Mouse (Mus musculus) embryonic stem cell, embryonic (primary cell): Measurements from ENCODE around the gene Cops6.

ENCODE experiments used
- CTCF ChIA-PET, 4 experiments: fragments of 300-600 bp in 2 of 4; fragments of 350-600 bp in 2 of 4; sonication (Branson Sonifier 250); formaldehyde crosslinking; loops; one replicate each; lab custom pipeline; 2022; ENCODE audit warnings: inconsistent platforms in 2 of 4; lab: Charles Lee
- POLR2A ChIA-PET, 4 experiments: fragments of 300-600 bp in 2 of 4; fragments of 350-600 bp in 2 of 4; sonication (Branson Sonifier 250); formaldehyde crosslinking; loops; one replicate each; lab custom pipeline; 2022; ENCODE audit warnings: antibody characterized with exemption in 4 of 4, inconsistent platforms in 1 of 4; lab: Charles Lee

Cops6 gene

GRCm38 (mm10) chr5:138165594-138165993 is 4.7 kb downstream of the Cops6 start:
- ChIA-PET CTCF (no interaction called here), POLR2A (interaction anchor here (0.9 to 17.7 kb wide), 10 partner anchors 8 to 22 kb away, joined by 3 to 476 read pairs (median 4); partner anchors contain the start of genes Cnpy4 (in 3 of the 4), Taf6 (in 3 of the 4), Ap4m1 (in 2 of the 4) and Mcm7 (in 2 of the 4))

- POLR2A ChIA-PET = interaction anchor here (0.5 to 17.7 kb wide), 28 partner anchors 3 to 826 kb away, joined by 3 to 476 read pairs (median 4); partner anchors contain the start of genes Cops6 (in 3 of the 4), Cnpy4 (in 2 of the 4), Mblac1 (in 2 of the 4) and Taf6 (in 2 of the 4)
- CTCF ChIA-PET = interaction anchor here in 1 of 4 experiments (0.6 kb wide), 1 partner anchor 52 kb away, joined by 3 read pairs; no protein-coding TSS in a partner anchor
These were observed 10.2 kb downstream of the Cops6 start for GRCm38 (mm10) chr5:138170936-138171561.

DNA sequence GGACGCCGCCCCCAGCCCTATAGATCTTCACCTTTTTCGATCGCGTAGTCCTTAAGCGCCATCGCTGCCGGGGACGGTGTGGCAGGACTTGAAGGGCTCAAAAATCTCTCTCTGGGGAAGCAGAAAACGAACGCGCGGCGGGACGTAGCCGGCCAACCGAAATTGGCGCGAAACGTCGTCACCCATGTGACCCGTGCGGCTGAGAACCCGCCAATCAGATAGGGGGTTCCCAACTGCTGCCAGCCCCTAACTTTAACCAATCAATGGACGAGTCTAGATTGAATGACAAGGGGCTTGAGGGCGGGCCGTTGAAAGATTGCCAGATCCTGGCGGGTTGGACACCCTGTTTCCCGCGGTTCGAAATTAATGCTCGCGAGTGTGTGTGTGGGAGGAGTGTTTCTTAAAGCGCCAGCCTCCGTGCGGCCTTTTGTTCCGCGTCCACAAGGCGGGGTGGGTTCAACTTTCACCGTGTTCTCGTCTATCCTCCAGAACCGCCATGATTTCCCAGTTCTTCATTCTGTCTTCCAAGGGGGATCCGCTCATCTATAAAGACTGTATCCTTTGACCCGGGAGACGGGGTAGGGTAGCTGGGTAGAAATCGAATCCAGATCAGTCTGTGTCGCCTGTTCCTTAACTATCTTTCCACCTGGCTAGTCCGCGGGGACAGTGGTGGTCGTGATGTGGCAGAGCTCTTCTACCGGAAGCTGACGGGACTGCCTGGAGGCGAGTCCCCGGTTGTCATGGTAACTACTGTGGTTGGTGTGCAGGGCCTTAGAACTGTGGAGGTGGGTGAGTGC is 11.0 kb downstream of the Cops6 start, which contains the start of the genes Ap4m1 and Mcm7:
Ap4m1 (plus strand) TSS at position 308 of the 797 bp plus-strand sequence.
Mcm7 (minus strand) TSS at position 728 of the 797 bp plus-strand sequence.
- CTCF ChIA-PET = interaction anchor here in 1 of 4 experiments (0.6 kb wide), 1 partner anchor 659 kb away, joined by 3 read pairs; no protein-coding TSS in a partner anchor
- POLR2A ChIA-PET = interaction anchor here (0.7 to 13.1 kb wide), 25 partner anchors 9 to 826 kb away, joined by 3 to 476 read pairs (median 5); partner anchors contain the start of genes Cops6 (in 4 of the 4), Cnpy4 (in 3 of the 4), Taf6 (in 3 of the 4) and Zfp113 (in 3 of the 4)

- ChIA-PET CTCF (no interaction called here), POLR2A (interaction anchor here (0.6 to 13.1 kb wide), 26 partner anchors 10 to 1554 kb away, joined by 3 to 476 read pairs (median 7); partner anchors contain the start of genes Cops6 (in 4 of the 4), Cnpy4 (in 3 of the 4), Taf6 (in 3 of the 4) and Zfp113 (in 3 of the 4))
These were observed 12.3 kb downstream of the Cops6 start for GRCm38 (mm10) chr5:138173217-138173616.

DNA sequence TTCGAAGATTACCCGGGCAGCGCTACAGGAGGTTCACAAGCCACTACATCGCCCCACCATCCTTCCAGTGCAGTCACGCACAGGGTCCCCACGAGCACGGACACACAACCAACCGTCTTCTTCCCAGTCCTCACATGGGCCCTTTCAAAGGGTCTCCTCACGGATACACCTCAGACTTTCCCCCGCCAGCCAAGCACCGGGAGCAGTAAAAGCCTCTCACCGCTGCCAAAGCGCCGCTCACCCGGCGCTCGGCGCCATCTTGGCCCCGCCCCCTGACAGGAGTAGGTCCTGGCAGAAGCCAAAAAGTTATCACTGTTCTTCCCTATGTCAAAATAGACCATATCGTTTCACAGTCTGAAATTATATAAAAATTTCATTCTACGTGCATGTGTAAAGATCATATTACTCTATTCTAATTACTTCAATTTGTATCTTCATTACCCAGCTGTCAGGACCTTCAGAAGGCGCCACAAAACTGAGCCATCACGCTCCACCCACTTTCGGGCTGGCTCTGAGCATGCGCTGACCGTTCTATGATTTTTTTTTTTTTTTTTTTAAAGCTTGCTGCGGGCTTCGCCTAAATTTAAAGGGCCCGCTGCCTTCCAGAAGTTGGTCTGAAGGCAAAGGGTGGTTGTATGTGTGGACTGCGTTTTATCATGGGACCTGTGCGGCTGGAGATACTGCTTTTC is 26.2 kb downstream of the Cops6 start, which contains the start of the genes Taf6 and Cnpy4:
Taf6 (minus strand) TSS at position 502 of the 689 bp plus-strand sequence.
Cnpy4 (plus strand) TSS at position 536 of the 689 bp plus-strand sequence.
- ChIA-PET POLR2A (interaction anchor here (0.6 to 12.3 kb wide), 40 partner anchors 8 to 980 kb away, joined by 3 to 288 read pairs (median 4); partner anchors contain the start of genes Cops6 (in 3 of the 4), Mcm7 (in 3 of the 4), Zfp113 (in 3 of the 4) and Ap4m1 (in 2 of the 4)), CTCF (interaction anchor here (0.5 to 1.0 kb wide), 8 partner anchors 12 to 900 kb away, joined by 3 to 8 read pairs (median 3); partner anchors contain the start of gene Ache (in 1 of the 4))

DNA sequence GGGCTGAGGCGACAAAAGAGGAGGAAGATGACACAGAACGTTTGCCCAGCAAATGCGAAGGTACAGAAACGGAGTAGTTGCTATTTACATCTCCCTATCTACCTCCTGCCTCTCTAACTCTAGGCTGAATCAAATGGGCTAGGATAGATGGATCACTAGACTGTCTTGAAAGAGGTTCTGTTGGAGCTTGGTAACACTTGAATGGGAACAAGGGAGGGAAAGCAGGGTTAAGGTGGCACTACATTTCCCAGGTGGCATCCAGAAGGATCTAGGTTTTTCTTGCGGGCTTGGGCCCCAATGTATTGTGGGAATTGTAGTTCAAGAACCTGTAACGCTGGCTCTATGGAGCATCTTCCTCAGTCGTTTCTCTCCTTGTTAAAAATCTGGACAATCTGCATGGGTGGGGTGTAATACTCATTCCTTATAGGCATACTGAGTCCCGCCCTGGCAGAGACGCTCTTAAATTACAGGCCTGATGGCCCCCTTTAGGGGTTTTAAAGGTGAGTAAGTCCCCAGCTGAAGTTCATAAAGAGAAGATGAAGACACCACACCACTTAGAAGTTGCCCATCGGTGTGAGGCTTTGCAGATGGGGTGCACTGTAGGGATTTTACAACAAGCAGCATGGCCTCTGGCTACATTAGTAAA is 26.9 kb downstream of the Cops6 start:
- CTCF ChIA-PET = interaction anchor here in 3 of 4 experiments (0.5 to 1.0 kb wide), 6 partner anchors 11 to 901 kb away, joined by 3 to 8 read pairs (median 3); partner anchors contain the start of gene Ache (in 1 of the 3)
- POLR2A ChIA-PET = interaction anchor here (0.6 to 12.3 kb wide), 38 partner anchors 8 to 979 kb away, joined by 3 to 288 read pairs (median 4); partner anchors contain the start of genes Cops6 (in 3 of the 4), Mcm7 (in 3 of the 4), Zfp113 (in 3 of the 4) and Ap4m1 (in 2 of the 4)

DNA sequence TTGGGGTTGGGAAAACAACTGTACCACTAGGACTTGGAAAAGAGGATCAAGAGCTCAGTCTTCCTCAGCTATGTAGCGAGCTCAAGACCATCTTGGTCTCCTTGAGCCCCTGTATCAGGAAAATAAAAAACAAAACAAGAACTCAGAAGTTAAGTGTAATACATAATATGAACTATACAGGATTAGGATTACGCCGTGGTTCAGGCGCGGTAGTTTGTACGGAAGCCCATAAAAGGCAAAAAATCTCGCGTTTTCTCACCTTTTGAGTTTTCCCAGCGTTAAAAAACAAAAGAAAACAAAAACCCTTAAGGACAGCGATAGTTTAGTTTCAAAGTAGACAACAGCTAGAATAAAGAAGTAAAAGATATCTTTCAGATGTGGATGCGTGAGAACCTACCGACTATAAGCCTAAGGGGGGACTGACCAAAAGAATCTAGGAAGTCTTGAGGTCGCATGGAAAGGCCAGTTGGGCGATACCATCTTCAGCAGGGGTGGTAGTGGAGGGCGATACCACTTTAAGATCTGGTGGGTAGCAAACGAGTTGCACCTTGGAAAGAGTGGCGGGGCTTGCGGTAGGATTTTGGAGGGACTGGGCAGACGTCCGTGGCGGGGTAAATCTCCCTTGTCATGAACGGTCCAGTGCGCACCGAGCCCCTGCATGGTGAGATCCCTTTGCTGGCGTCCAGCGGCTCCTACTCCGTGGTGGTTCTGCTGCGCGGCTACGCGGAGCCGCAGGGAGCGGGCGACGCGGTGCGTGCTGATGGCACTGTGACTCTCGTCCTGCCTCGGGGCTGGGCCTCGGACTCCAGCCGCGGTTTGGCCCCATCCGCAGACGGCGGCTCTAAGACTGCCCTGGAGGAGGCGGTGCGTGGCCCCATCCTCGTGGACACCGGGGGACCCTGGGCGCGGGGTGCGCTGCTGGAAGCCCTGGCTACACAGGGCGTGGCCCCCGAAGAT is 33.2 kb downstream of the Cops6 start, which contains the start of gene Mblac1:
Mblac1 (plus strand) TSS at position 544 of the 957 bp plus-strand sequence.
- ChIA-PET CTCF (no interaction called here), POLR2A (interaction anchor here in 3 of 4 experiments (0.6 to 2.9 kb wide), 28 partner anchors 8 to 459 kb away, joined by 3 to 14 read pairs (median 5); partner anchors contain the start of genes Cops6 (in 2 of the 3), Zfp113 (in 2 of the 3), Zkscan1 (in 2 of the 3) and Lamtor4 (in 1 of the 3))

DNA sequence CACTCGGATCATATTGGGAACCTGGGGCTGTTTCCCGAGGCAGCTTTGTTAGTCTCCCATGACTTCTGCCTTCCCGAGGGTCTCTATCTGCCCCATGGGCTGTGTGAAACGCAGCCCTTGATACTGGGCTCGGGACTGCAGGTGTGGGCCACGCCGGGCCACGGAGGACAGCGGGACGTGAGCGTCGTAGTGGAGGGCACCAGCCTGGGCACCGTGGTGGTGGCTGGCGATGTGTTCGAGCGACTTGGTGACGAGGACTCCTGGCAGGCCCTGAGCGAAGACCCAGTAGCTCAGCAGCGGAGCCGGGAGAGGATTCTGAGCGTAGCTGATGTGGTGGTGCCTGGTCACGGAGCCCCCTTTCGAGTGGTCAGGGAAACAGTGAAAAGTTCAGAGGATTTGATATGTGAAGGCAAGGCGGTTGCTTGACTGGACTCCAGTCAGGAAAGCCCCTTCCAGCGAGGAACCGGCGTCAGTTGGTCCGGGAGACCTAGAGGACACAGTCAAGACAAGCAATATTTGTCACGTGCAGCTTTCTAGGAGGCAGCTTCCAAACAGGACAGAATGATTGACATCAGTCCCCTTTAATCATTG is 34.0 kb downstream of the Cops6 start:
- CTCF ChIA-PET = no interaction called here

GRCm38 (mm10) chr5:138195463-138195862 is 34.6 kb downstream of the Cops6 start:
- ChIA-PET CTCF (no interaction called here), POLR2A (interaction anchor here in 2 of 4 experiments (0.6 to 2.6 kb wide), 15 partner anchors 8 to 1093 kb away, joined by 3 to 12 read pairs (median 5); partner anchors contain the start of genes Cops6 (in 2 of the 2), Cnpy4 (in 1 of the 2), Mcm7 (in 1 of the 2) and Taf6 (in 1 of the 2))

More for the DNA sequence above, 34.0 kb downstream of the Cops6 start:
- POLR2A ChIA-PET = interaction anchor here in 2 of 4 experiments (0.6 to 2.6 kb wide), 19 partner anchors 8 to 1092 kb away, joined by 3 to 14 read pairs (median 5); partner anchors contain the start of genes Cops6 (in 2 of the 2), Cnpy4 (in 1 of the 2), Mcm7 (in 1 of the 2) and Taf6 (in 1 of the 2)

- ChIA-PET CTCF (interaction anchor here in 2 of 4 experiments (0.6 to 1.6 kb wide), 11 partner anchors 8 to 1610 kb away, joined by 3 to 8 read pairs (median 4); partner anchors contain the start of genes Cnpy4 (in 1 of the 2) and Taf6 (in 1 of the 2)), POLR2A (interaction anchor here in 2 of 4 experiments (0.6 to 0.9 kb wide), 3 partner anchors 81 to 1514 kb away, joined by 3 to 6 read pairs (median 3); no protein-coding TSS in a partner anchor)
These were observed 38.7 kb downstream of the Cops6 start for GRCm38 (mm10) chr5:138199576-138199975.

DNA sequence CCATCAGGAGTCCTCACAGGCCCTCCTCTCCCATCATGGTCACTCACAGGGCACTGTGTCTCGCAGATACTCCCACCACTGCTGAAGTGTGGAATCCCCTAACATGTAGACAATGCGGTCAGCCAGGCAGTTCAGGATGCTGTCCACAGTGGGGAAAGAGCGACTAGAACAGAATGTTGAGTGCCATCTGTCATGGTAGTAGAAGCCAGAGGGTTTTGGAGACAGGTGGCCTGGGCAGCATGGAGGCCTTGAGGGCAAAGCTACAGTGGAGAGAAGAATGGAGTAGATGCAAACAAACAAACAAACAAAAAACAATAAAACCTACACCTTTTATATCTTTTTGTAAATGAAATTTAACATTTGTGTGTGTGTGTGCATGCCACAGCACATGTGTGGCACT is 41.2 kb downstream of the Cops6 start:
- ChIA-PET POLR2A (interaction anchor here in 1 of 4 experiments (1.5 kb wide), 1 partner anchor 32 kb away, joined by 3 read pairs; no protein-coding TSS in a partner anchor), CTCF (no interaction called here)

DNA sequence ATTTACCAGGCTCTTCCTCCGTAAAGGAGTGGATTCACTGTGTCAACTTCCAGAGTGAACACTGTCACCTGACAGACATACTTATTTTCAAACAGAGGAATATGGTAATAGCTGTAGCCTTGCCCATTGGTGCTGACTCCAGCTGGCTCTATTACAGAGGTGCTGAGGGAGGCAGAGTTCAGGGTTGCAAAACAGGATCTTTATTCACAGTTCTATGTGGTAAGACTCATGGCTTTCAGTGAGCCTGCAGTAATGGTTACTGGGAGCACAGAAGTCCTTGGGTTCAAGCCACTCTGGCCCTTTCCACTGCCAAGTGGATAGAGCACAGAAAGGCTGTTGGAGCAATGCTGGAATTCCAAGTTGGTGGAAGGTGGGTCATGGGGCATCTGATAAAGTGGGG is 46.4 kb downstream of the Cops6 start:
- ChIA-PET CTCF (interaction anchor here in 2 of 4 experiments (0.6 to 1.2 kb wide), 2 partner anchors 23 to 76 kb away, joined by 3 read pairs; no protein-coding TSS in a partner anchor), POLR2A (interaction anchor here in 1 of 4 experiments (0.6 kb wide), 1 partner anchor 14 kb away, joined by 3 read pairs; no protein-coding TSS in a partner anchor)

DNA sequence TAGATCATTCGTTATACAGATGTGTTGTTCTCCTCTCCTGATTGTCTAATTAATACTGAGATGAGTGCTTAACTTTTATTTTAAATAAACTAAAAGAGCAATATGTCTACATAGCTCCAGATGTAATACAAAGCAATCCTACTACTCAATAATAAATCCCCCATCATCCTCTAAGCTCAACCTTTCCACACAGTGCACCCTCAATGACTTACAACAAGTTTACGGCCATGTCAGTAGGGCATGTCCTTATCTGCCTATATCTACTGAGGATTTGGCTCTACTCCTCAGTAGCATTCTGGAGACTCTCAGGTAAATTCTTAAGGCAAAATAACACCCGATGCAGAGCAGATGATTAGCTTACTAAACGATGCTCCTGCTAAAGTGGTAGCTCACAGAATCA is 47.0 kb downstream of the Cops6 start:
- CTCF ChIA-PET = interaction anchor here in 3 of 4 experiments (0.6 to 1.2 kb wide), 4 partner anchors 20 to 511 kb away, joined by 3 read pairs; no protein-coding TSS in a partner anchor
- POLR2A ChIA-PET = no interaction called here
